Mouse (Mus musculus): ENCODE data around the gene Bst2. TPM values are rescaled to one million over a fixed set of nuclear protein-coding genes. Genes with fewer than 3 reads are reported as not detected.

Gene Bst2
- polyA plus RNA-seq, 1 experiment from 2014 or later: 27.0 TPM

- Histone ChIP-seq H3K27me3 (ENCODE audit: control insufficient read depth, insufficient read depth, low read depth, low read length) (no peaks in the 10 kb centered on the region), H3K27ac (ENCODE audit: low read length) (peak overlapping the region; percentile 8; the same call in 1 of the 2 replicates), H3K4me2 (ENCODE audit: low read depth, low read length) (no peak overlapping the region), H3K4me1 (ENCODE audit: control insufficient read depth, low read depth, low read length) (no peaks in the 10 kb centered on the region), H3K4me3 (ENCODE audit: low read depth, low read length) (no peak overlapping the region), H3K9me3 (replicated peaks; ENCODE audit: control insufficient read depth, low read length) (no peaks in the 10 kb centered on the region), H3K36me3 (ENCODE audit: control insufficient read depth, insufficient read depth) (no peaks in the 10 kb centered on the region), H3K9ac (ENCODE audit: low read depth, low read length) (no peak overlapping the region)
- 55% methylated on average over 15 of the region's 15 CpGs for WGBS (ENCODE audit: insufficient replicate concordance)
- no peak for ATAC-seq (ENCODE audit: low read depth)
These were observed 39.3 kb downstream of the Bst2 start for GRCm38 (mm10) chr8:71497881-71498501.

- Histone ChIP-seq H3K9ac (ENCODE audit: low read depth, low read length) (no peak overlapping the region), H3K4me2 (ENCODE audit: low read depth, low read length) (no peak overlapping the region), H3K27ac (ENCODE audit: low read length) (no peak overlapping the region), H3K9me3 (replicated peaks; ENCODE audit: control insufficient read depth, low read length) (no peaks in the 10 kb centered on the region), H3K4me1 (ENCODE audit: control insufficient read depth, low read depth, low read length) (no peaks in the 10 kb centered on the region), H3K36me3 (ENCODE audit: control insufficient read depth, insufficient read depth) (0 out of 2 replicates have a peak, but pooled peaks cover 4% of the 10 kb centered on the region), H3K27me3 (ENCODE audit: control insufficient read depth, insufficient read depth, low read depth, low read length) (no peaks in the 10 kb centered on the region), H3K4me3 (ENCODE audit: low read depth, low read length) (no peak overlapping the region)
- no peak for ATAC-seq (ENCODE audit: low read depth)
- 69% methylated on average over 1 of the region's 1 CpGs for WGBS (ENCODE audit: insufficient replicate concordance)
These were observed 40.1 kb downstream of the Bst2 start for GRCm38 (mm10) chr8:71497077-71497645.

GRCm38 (mm10) chr8:71496481-71496880 is 40.8 kb downstream of the Bst2 start:
- H3K9ac ChIP-seq (ENCODE audit: low read depth, low read length): no peak overlapping the region
- H3K27ac ChIP-seq (ENCODE audit: low read length): no peak overlapping the region
- 0 out of 2 replicates have a peak, but pooled peaks cover 5% of the 10 kb centered on the region for H3K36me3 ChIP-seq (ENCODE audit: control insufficient read depth, insufficient read depth)
- no peaks in the 10 kb centered on the region for H3K27me3 ChIP-seq (ENCODE audit: control insufficient read depth, insufficient read depth, low read depth, low read length)
- H3K4me2 ChIP-seq (ENCODE audit: low read depth, low read length): no peak overlapping the region
- no peaks in the 10 kb centered on the region for H3K9me3 ChIP-seq (replicated peaks; ENCODE audit: control insufficient read depth, low read length)
- 0 out of 2 replicates have a peak, but pooled peaks have one; percentile 35 for ATAC-seq (ENCODE audit: low read depth)
- H3K4me3 ChIP-seq (ENCODE audit: low read depth, low read length): no peak overlapping the region
- no peaks in the 10 kb centered on the region for H3K4me1 ChIP-seq (ENCODE audit: control insufficient read depth, low read depth, low read length)
- WGBS (ENCODE audit: insufficient replicate concordance): 51% methylated on average over 11 of the region's 11 CpGs

- H3K27ac ChIP-seq (ENCODE audit: low read length): no peak overlapping the region
- H3K4me3 ChIP-seq (ENCODE audit: low read depth, low read length): no peak overlapping the region
- no peak overlapping the region for H3K9ac ChIP-seq (ENCODE audit: low read depth, low read length)
- H3K4me1 ChIP-seq (ENCODE audit: control insufficient read depth, low read depth, low read length): no peaks in the 10 kb centered on the region
- H3K36me3 ChIP-seq (ENCODE audit: control insufficient read depth, insufficient read depth): peaks cover 5% of the 10 kb centered on the region; the same call in 1 of the 2 replicates
- no peak overlapping the region for H3K4me2 ChIP-seq (ENCODE audit: low read depth, low read length)
- no peaks in the 10 kb centered on the region for H3K9me3 ChIP-seq (replicated peaks; ENCODE audit: control insufficient read depth, low read length)
- WGBS (ENCODE audit: insufficient replicate concordance): 74% methylated on average over 5 of the region's 5 CpGs
- H3K27me3 ChIP-seq (ENCODE audit: control insufficient read depth, insufficient read depth, low read depth, low read length): no peaks in the 10 kb centered on the region
- no peak for ATAC-seq (ENCODE audit: low read depth)
These were observed 41.4 kb downstream of the Bst2 start for GRCm38 (mm10) chr8:71495811-71496210.

GRCm38 (mm10) chr8:71495039-71495438 is 42.2 kb downstream of the Bst2 start:
- Histone ChIP-seq H3K9ac (ENCODE audit: low read depth, low read length) (no peak overlapping the region), H3K36me3 (ENCODE audit: control insufficient read depth, insufficient read depth) (peaks cover 5% of the 10 kb centered on the region; the same call in 1 of the 2 replicates), H3K4me3 (ENCODE audit: low read depth, low read length) (no peak overlapping the region), H3K4me2 (ENCODE audit: low read depth, low read length) (no peak overlapping the region), H3K27me3 (ENCODE audit: control insufficient read depth, insufficient read depth, low read depth, low read length) (no peaks in the 10 kb centered on the region), H3K9me3 (replicated peaks; ENCODE audit: control insufficient read depth, low read length) (no peaks in the 10 kb centered on the region), H3K27ac (ENCODE audit: low read length) (no peak overlapping the region), H3K4me1 (ENCODE audit: control insufficient read depth, low read depth, low read length) (no peaks in the 10 kb centered on the region)
- ATAC-seq (ENCODE audit: low read depth): peak; percentile 43; the same call in 1 of the 2 replicates
- 22% methylated on average over 16 of the region's 16 CpGs for WGBS (ENCODE audit: insufficient replicate concordance)

GRCm38 (mm10) chr8:71488454-71488853 is 48.8 kb downstream of the Bst2 start:
- Histone ChIP-seq H3K4me3 (ENCODE audit: low read depth, low read length) (peak overlapping the region; percentile 81), H3K4me2 (ENCODE audit: low read depth, low read length) (peak overlapping the region; percentile 99), H3K27me3 (ENCODE audit: control insufficient read depth, insufficient read depth, low read depth, low read length) (no peaks in the 10 kb centered on the region), H3K4me1 (ENCODE audit: control insufficient read depth, low read depth, low read length) (peaks cover 23% of the 10 kb centered on the region), H3K9me3 (replicated peaks; ENCODE audit: control insufficient read depth, low read length) (no peaks in the 10 kb centered on the region), H3K9ac (ENCODE audit: low read depth, low read length) (peak overlapping the region; percentile 79), H3K36me3 (ENCODE audit: control insufficient read depth, insufficient read depth) (peaks cover 5% of the 10 kb centered on the region; the same call in 1 of the 2 replicates), H3K27ac (ENCODE audit: low read length) (peak overlapping the region; percentile 82)
- WGBS (ENCODE audit: insufficient replicate concordance): under 1% methylated on average over 22 of the region's 22 CpGs
- ATAC-seq (ENCODE audit: low read depth): peak; percentile 93

GRCm38 (mm10) chr8:71487691-71488445 is 49.4 kb downstream of the Bst2 start, which contains the start of gene Gtpbp3:
TSS of gene Gtpbp3 (plus strand) at chr8:71488103.
- WGBS (ENCODE audit: insufficient replicate concordance): under 1% methylated on average over 33 of the region's 33 CpGs

GRCm38 (mm10) chr8:71486136-71486529 is 51.1 kb downstream of the Bst2 start:
- H3K27ac ChIP-seq (ENCODE audit: low read length): no peak overlapping the region
- 21% methylated on average over 7 of the region's 7 CpGs for WGBS (ENCODE audit: insufficient replicate concordance)
- no peak for ATAC-seq (ENCODE audit: low read depth)
- H3K9me3 ChIP-seq (replicated peaks; ENCODE audit: control insufficient read depth, low read length): no peaks in the 10 kb centered on the region
- H3K4me3 ChIP-seq (ENCODE audit: low read depth, low read length): no peak overlapping the region; the same call in 1 of the 2 replicates
- peaks cover 23% of the 10 kb centered on the region for H3K4me1 ChIP-seq (ENCODE audit: control insufficient read depth, low read depth, low read length)
- H3K36me3 ChIP-seq (ENCODE audit: control insufficient read depth, insufficient read depth): no peaks in the 10 kb centered on the region; the same call in 1 of the 2 replicates
- no peak overlapping the region for H3K9ac ChIP-seq (ENCODE audit: low read depth, low read length)
- H3K4me2 ChIP-seq (ENCODE audit: low read depth, low read length): peak overlapping the region; percentile 86
- no peaks in the 10 kb centered on the region for H3K27me3 ChIP-seq (ENCODE audit: control insufficient read depth, insufficient read depth, low read depth, low read length)

More at GRCm38 (mm10) chr8:71487691-71488445, 49.4 kb downstream of the Bst2 start, which contains the start of gene Gtpbp3:
- Histone ChIP-seq H3K9me3 (replicated peaks; ENCODE audit: control insufficient read depth, low read length) (no peaks in the 10 kb centered on the region), H3K9ac (ENCODE audit: low read depth, low read length) (peak within 1 kb of the TSS; percentile 79), H3K36me3 (ENCODE audit: control insufficient read depth, insufficient read depth) (peaks cover 5% of the 10 kb centered on the region; the same call in 1 of the 2 replicates), H3K4me3 (ENCODE audit: low read depth, low read length) (peak within 1 kb of the TSS; percentile 81), H3K27ac (ENCODE audit: low read length) (peak within 1 kb of the TSS; percentile 82), H3K4me1 (ENCODE audit: control insufficient read depth, low read depth, low read length) (peaks cover 23% of the 10 kb centered on the region), H3K27me3 (ENCODE audit: control insufficient read depth, insufficient read depth, low read depth, low read length) (no peaks in the 10 kb centered on the region), H3K4me2 (ENCODE audit: low read depth, low read length) (peak within 1 kb of the TSS; percentile 99)
- ATAC-seq (ENCODE audit: low read depth): peak; percentile 33; the same call in 1 of the 2 replicates
